Mouse (Mus musculus): Measurements from ENCODE around the gene Nek1.
"Not testable (repeated sequence)": the region's sequence is repeated elsewhere in the genome, so short reads cannot be mapped to it uniquely, and the experiment has no call there.

Nek1 gene

DNA sequence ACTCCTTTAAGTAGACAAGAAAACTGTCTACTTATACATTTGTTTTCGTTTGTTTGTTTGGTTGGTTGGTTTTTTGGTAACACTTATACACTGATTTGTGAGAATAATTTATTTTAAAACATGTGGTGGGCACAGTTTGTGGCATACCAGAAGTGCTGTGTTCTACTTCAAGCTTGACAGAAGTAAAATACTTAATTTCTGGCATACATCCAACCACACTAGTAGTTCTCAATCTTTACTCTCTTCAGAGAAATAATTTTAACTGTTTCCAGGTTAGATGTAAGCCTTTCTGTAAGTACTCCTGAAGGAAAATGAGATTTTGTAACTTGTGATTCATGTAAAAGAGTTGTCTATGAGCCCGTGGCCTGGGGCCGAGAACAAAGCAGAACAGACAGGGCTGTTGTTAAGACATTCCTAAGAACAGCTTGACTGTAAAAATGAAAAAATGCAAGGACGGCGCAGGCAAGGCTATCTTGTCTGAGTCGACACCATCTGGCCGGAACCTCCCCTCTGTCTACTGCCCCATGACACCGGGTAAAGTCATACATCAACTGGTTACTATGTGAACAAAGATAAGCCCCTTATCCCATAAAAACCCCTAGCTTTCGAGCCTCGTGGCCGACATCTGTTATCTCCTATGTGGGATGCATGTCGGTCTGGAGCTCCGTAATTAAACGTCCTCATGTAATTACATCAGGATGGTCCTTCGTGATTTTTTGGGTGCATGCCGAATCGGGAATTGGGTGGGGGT is 8.6 kb upstream of the Nek1 start:
- DNase-seq: not testable (repeated sequence)

DNA sequence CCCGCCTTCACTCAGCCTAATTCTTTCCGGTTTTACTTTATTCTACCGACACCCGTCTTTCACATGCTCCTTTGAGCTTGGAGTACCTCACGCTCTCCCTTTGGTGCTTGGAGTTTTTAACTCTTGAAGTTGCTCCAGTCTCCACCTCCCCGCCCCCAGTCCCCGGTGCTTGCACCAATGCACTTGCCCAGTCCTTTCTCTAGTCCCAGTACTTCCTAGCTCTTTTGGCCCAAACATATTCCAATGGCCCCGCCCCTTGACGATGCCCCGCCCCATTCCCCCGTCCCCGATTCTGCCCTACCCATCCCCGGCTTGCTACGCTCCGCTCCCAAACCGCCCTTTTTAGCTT is 460 bp upstream of the Nek1 start:
- no peak for DNase-seq

DNA sequence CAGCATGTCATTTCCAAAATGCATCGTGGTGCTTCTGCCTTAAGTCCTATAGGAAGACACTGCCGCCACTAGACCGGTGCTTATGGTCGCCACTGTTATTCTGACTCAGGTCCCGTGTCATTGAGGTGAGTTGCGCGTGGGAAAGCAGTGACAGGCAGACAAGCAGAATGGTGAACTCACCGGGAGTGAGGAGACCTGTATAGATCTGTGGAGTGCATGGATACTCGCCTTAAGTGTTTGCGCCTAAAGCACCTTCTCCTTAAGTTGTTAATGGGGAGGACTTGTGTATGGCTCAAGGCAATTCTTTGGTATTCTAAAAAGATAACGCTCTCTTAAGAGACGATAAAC is 618 bp downstream of the Nek1 start:
- DNase-seq: no peak

DNA sequence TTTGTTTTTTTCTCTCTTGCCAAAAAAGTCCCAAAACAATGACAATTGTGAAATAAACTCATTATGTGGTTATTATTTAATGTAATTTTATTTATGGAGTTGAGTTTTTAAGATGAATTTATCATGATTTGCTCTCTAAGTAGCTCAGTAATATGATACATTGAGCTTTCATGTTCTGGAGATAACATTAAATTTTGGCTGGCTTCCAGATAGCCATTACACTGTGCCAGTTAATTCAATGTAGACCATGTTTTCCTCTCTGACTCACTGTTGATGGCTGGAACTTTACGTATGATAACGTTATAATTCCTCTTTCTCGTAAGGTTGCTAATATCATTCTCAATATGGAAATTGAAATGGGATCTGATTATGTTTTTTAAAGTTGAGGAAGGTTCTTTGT is 3.5 kb downstream of the Nek1 start:
- DNase-seq: no peak

DNA sequence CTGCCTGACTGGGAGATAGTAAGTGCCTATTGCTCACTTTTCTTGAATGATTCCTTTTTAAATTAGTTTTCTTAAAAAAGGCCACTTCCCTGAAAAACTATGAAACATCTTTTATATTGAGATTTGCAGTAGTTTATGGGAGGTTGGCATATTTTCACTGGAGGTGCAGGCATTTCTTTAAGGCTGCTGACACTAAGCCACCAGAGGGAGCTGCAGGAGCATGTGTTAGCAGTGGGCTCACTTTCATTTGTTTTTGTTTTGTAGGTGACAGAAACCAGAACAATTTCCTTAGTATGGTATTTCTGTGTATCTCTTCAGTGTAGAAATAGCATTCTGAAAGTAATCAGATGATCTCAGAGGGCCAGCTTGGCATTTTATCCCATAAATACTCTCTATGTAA is 49.0 kb downstream of the Nek1 start:
- DNase-seq: peak; percentile 82 to 87

DNA sequence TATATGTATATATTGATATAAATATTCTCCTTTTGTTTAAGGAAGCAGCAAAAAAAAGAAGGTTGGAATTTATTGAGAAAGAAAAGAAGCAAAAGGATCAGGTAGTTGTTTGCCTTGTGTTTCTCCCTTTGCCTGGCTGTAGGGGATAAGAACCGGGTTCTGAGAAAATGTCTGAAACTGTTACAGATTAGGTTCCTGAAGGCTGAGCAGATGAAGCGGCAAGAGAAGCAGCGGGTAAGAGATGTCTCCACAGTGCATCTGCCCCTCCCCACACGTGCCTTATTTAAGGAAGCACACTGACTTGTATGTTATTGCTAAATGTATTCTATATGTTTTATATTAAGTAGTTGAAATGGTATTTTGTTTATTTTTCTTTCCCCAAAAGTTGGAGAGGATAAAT is 50.9 kb downstream of the Nek1 start:
- DNase-seq: no peak

DNA sequence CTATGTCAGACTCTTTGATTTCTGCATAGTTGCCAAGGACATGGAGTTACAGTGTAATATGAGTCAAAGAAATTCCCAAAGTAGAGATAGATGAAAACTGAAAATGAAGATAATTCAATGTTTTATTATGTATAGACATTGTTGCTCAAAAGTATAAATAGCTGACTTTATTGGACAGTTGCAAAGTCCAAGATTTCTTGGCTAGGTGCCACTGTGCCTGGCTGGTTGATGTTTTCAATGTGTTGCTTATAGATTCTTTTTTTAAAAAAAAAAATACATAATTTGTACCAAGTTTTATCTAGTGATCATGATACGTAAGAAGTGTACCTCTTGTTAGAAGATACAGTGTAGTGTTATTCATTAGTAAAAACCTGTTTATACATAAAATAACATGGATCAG is 53.8 kb downstream of the Nek1 start:
- DNase-seq: no peak

DNA sequence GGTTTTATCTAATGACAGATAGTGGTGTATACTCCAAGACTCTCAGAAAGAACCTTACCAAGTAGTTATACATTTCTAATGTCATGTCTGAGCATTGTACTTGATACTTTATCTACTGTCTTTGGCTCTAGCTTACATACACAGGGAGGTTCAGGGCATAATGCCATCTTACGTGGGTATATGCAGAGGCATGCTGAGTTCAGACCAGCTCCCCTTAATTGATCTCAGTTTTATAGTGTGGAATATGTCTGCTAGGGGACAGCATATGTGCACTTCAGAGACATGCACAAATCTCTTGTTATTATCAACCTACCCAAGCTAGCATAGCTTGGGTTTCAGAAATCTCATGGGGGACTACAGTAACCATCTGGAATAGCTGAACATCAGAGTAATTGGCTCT is 60.0 kb downstream of the Nek1 start:
- no peak for DNase-seq

DNA sequence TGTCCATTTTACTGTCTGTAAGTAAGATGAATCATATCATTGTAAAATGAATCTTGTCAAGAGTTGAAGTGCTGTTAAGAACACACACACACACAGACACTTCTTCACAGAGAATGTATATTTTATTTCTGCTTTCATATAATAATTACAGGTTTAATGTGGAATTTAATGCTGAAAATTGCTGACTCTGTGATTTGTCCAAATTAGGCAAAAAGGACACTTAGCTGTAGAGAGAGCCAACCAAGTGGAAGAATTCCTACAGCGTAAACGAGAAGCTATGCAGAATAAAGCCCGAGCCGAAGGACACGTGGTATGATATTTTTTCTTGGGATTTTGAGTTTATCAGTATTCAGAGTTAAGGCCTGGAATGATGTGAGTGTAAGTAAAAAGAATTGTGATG is 61.3 kb downstream of the Nek1 start:
- no peak for DNase-seq

DNA sequence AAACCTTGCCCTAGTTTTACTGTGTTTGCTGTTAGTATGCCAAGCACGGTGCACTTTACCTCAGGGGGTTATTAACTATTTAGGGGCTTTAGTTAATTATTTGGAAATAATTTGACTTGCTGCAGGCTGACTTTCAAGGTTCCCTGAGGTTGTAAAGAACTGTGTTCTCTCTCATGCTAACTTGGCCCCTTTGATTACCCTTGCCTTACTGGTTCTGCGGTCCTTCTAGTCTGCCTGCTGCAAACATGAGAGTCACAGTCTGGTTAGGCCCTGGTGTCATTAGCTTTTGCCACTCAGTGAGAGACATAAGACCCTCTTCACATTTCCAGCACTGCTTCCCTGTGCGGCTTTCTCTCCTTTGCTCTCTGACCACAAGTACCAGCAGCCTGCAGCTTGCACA is 64.0 kb downstream of the Nek1 start:
- DNase-seq: no peak

DNA sequence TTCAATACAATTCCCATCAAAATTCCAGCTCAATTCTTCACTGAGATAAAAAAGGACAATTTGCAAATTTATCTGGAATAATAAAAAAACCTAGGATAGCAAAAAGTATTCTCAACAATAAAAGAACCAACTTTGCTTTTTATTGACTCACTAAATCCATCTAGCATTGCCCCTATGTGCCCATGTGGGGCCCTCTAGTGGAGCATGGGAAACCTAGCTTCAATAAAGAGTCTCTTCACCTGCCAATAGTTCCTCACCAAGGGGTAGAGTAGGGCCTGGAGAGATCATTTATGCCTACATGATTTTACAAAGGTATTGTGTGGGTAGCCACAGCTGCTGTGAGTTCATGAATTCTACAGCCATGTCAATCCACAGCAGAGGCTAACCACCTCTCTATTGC is 66.1 kb downstream of the Nek1 start:
- no peak for DNase-seq

DNA sequence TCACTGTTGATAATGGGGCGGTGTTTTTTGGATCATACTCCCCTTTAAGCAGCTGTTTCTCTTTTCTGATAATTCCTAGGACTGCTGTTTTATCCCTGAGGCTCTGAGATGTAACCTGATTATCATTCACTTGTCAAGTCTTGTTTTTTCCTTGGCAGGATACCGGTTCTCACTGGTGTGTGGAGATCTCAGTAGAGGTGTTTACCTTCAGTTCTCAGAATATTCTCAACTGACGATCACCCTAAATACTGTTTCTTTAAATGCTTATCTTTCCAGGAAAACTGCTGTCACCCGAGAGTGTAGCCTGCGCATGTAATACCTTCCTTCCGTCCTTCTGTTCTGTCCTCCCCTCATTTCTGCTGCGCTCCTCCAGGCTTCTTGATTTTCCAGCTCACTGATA is 67.4 kb downstream of the Nek1 start:
- no peak for DNase-seq

DNA sequence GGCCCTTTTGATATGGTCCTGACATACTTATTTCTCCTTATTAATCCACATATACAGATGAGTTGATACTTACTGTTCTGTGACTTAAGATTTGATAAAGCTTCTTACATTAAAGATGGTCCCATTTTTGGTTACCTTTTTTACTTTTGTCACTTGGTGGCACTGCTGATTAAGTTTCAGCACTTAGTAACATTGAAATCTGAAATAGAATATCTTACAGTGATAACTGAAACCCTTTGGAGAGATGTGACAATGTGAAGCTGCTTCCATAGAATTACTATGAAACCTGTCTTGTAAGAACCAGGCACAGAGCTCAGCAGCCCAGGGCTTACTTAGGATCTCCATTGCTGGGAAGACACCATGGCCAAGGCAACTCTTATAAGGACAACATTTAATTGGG is 82.1 kb downstream of the Nek1 start:
- DNase-seq: peak in 1 of 2 experiments; percentile 15

DNA sequence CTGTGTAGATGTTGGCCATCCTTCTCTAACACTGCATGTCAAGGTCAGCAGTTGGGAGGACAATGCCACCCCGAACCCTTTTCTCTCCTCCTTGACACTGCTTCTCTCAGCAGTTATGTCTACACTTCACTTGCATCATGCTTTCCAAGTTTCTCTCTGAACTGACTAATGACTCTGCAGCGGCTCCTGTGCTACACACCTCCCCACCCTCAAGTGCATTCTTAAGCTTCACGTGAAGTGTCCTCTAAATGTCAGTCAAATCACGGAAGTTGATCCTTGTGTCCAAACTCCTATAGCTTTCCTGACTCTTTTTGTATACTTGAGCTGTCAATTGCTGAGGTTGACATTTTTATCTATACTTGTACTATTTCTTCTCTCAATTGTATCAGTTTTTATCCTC is 117.5 kb downstream of the Nek1 start:
- no peak for DNase-seq

DNA sequence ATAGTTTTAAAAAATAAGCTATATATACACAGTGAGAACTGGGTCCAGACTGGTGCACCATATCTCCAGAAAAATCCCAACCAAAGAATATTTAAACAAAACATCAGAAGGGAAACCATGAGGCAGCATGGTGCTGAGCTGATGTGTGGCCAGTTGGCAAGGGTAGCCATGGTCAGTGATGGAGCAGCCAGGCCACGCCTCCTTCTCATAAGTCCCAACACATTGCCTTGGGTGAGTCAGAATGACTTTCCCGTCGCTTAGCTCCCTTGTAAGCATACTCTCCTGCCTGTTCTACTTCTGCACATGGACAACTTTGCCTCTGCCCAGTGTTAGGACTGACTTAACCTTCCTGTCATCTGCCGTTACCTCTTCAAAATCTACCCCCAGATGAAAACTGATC is 118.9 kb downstream of the Nek1 start:
- no peak for DNase-seq

DNA sequence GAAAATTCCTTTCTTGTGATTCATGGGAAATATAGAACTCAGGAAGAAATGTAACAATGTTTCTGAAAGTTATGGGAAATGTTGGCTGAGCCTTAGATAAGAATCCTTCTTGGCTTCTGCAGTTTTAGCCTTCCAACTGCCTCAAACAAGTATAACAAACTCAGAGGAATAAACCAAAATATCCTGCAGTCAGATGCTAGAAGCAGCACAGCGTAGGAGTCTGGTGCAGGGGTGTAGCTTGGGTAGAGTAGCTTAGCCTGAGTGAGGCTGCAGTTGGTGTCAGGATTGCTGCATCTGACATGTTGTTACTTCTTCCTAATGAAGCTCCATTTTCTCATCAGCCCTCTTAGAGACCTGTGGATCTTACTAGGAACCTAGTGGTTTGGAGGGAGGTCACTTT is 128.6 kb downstream of the Nek1 start:
- DNase-seq: no peak

DNA sequence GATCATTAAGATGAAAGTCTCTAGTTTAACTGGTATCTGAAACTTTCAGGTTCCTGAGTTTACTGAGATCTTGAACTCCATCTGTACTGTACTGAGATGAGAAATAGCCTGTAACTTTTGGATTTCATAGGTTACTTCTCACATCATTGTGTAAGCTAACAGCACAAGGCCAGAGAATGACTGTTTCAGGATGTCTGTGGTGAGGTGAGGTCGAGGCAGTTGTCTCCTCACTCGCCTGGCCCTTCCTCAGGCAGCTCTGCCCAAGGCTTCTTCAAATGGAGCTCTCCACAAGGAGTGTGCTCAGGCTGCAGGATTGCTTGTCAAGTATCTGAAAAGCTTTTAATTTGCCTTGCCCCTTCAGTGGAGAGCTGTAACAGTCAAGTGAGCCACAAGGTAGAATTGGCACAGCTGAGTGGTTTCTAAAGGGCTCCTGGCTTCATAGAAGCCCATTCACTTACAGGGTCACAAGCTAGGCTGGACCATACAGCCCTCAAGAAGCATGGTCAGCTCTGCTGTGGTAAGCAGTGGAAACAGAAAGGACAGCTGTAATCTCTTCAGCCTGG is 134.4 kb downstream of the Nek1 start:
- no peak for DNase-seq

DNA sequence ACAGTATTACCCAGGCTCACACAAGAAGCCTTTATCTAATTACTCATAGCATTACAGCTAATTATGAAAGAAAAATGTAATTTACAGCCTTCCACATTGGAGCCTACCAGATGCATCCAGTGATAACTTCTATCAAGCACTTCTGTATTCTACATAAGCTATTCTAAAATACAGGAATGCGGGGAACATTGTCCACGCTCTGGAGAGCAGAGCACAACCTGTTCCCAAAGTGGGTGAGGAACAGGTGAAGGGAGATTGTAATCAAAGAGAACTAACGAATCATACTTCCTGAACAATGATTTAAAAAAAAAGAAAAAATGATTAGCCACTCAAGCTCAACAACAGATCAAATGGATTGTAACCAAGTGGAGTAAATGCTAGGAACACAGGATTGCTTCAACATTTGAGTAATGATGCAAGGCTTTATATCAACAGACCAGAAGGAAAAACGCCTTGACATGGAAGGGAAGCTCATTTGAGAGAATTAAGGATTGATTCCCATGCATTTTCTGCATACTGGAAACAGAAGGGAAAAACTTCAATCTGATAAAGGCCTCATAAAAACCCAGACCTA is 139.7 kb downstream of the Nek1 start:
- DNase-seq: no peak

DNA sequence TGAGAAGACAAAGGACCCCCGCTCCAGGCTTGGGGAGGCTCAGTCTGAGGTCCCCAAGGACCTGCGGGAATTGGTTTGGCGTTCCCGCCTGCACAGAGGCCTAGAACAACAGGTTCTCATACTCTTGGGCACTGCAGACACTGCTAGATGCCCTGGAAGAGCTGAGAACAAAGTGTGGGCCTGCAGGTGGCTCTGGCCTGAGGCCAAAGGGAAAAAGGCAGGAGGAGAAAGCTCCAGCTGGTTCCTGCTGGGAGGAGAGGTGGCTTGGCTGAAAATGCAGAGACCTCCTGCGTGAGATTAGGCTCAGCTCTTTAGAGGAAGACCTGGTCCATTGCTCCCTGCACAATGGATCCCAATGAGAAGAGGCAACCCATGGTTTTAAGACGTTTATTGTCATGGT is 148.9 kb downstream of the Nek1 start:
- DNase-seq: peak; percentile 30 to 55

DNA sequence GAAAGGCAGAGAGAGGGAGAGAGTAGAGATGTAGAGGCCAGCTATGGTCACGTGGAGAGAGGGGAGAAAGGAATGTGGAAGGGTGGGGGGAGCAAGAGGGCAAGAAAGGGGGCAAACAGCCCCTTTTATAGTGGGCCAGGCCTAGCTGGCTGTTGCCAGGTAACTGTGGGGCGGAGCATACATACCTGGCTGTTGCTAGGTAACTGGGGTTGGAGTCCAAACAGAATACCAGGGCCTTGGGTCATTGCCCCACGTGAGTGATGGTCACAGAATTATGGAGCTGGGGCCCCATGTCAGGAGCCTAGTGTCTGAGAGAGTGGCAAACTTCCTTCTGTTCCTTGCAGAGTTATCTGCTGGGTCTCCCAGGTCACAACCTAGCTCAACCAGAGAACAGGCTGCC is 149.3 kb downstream of the Nek1 start:
- no peak for DNase-seq

DNA sequence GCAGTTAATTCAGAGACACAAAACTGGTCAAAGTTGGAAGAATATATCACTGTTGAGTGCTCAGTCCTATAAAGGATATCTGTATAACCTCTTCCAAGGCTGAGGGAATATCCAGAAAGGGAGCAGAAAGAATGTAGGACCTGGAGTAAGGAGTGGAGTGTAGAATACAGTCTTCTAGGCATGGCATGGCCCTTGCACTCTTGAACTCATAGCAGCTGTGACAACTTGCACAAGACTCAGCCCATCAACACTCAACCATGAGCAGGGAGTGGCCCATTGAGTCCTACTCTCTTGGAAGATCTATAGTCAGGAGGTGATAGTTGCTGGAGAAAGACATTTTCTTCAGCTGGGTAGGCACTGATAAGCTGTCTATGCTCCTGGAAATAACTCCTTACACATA is 149.8 kb downstream of the Nek1 start:
- DNase-seq: no peak

DNA sequence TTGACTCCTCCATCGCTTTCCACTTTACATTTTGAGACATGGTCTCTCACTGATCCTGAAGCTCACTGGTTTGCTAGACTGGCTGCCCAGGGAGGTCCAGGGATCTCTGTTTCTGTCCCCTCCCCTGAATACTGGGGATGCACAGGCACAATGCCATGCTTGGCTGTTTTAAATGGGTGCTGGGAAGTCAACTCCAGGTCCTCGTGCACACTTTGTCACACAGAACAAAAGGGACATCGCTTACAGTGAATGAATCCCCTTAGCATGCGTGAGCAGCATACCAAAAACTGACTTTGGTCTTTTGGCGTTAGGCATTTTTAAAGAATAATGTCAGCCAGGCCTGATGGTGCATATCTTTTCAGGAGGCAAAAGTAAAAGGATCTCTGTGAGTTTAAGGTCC is 155.7 kb downstream of the Nek1 start:
- DNase-seq: no peak

DNA sequence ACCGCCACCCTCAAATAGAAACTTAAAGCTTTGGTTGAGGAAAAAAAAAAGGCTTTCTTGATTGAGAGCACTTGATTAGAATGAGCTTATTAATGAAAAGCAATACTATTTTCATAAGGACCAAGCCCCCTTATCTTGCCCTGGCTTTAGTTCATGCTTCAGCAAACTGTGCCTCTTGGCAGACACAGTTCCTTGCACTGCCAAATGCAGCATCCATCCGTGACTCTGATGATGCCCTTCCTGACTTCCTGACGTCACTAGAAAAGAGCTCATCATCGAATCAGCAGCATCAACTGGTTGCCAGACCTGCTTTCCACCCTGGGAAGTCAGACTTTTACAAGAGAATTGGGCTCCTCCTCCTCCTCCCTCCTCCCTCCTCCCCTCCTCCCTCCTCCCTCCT is 157.6 kb downstream of the Nek1 start:
- DNase-seq: peak; percentile 25 to 31

DNA sequence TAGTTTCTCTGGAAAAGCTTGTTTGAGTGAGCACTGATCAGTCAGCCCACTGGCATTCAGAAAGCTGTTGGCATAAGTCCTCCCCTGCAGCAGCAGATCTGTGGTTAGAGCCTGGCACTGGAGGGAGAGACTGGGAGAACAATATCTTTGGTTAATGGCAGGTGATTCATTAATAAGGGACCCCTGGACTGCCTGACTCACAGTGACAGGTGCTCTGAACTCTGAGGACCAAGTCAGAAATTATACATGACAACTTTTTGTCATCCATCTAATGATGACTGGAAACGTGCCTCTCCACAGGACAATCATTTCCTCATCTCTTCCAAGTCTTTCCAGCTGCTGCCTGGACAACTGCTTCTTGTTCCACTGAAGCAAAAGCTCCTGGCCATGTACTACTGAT is 163.4 kb downstream of the Nek1 start:
- no peak for DNase-seq

DNA sequence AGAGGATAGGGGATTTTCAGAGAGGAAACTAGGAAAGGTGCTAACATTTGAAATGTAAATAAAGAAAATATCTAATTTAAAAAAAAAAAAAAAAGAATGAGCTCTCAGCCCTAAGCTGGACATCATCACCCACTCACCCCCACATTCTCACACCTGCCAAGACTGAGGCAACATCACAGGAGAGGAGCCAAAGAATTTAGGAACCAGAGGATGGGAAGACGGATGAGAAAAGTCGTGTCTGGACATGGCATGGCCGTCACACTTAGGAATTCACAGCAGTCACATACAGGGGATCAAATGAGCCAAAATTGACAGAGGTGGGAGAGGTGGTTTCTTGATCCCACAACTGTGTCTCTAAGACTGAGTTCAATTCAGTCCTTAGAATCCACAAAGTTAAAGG is 165.5 kb downstream of the Nek1 start:
- DNase-seq: no peak

Data from cerebellum, postnatal 14 days (tissue).